Mouse (Mus musculus): ENCODE measurements around the gene Tbc1d20.
"Not testable (repeated sequence)": the region's sequence is repeated elsewhere in the genome, so short reads cannot be mapped to it uniquely, and the experiment has no call there.

Gene Tbc1d20

GRCm38 (mm10) chr2:152358977-152359376 lies 65.3 kb downstream of the Tbc1d20 start:
- DNase-seq (ENCODE audit: low read depth, low spot score), result not testable (repeated sequence)

GRCm38 (mm10) chr2:152359616-152360015 lies 66.0 kb downstream of the Tbc1d20 start:
- DNase-seq (ENCODE audit: low read depth, low spot score), result no peak

GRCm38 (mm10) chr2:152360271-152360775 lies 66.7 kb downstream of the Tbc1d20 start:
- DNase-seq (ENCODE audit: low read depth, low spot score), result no peak

- no peak for DNase-seq (ENCODE audit: low read depth, low spot score)
Observed at GRCm38 (mm10) chr2:152361193-152361592, 67.6 kb downstream of the Tbc1d20 start.

All from WW6 (cell line).